Mouse (Mus musculus) megakaryocyte, embryonic 14.5 days (primary cell): ENCODE data around the gene Bcar3.

Experiments
- FLI1 ChIP-seq: IDR thresholded peaks from 2 replicates; pipeline ENCODE4 v1.6.1; 2012; ENCODE audit warnings: low read length, inconsistent platforms, mixed read lengths
- GATA1 ChIP-seq: IDR thresholded peaks from 3 replicates; pipeline ENCODE4 v1.6.1; 2012; ENCODE audit warnings: mixed read lengths, low read length, inconsistent platforms, borderline replicate concordance

- TF ChIP-seq GATA1 = no peak
- TF ChIP-seq FLI1 = no peak
Observed at GRCm38 (mm10) chr3:122244759-122245158, 49.2 kb upstream of the Bcar3 start.
